Mouse (Mus musculus) lung, postnatal 0 days (tissue): ENCODE results near the gene Lmf1.

ENCODE experiments used
- CTCF ChIP-seq: IDR thresholded peaks from 2 replicates; pipeline ENCODE4 v1.5.1; 2016; ENCODE audit warnings: antibody characterized with exemption, mild to moderate bottlenecking
- EP300 ChIP-seq: IDR thresholded peaks from 2 replicates; pipeline ENCODE4 v1.6.1; 2016; ENCODE audit warnings: antibody characterized with exemption, mild to moderate bottlenecking, control low read depth

- TF ChIP-seq CTCF (no peak), EP300 (no peak)
Measured at GRCm38 (mm10) chr17:25681636-25682035, 102.8 kb downstream of the Lmf1 start.
